Mouse (Mus musculus): ENCODE data around the gene Hirip3. TPM values are rescaled to one million over a fixed set of nuclear protein-coding genes. Genes with fewer than 3 reads are reported as not detected.
"Not testable (repeated sequence)": the region's sequence is repeated elsewhere in the genome, so short reads cannot be mapped to it uniquely, and the experiment has no call there.

The Hirip3 gene
- polyA plus RNA-seq, 1 experiment, result 6.6 TPM

DNA sequence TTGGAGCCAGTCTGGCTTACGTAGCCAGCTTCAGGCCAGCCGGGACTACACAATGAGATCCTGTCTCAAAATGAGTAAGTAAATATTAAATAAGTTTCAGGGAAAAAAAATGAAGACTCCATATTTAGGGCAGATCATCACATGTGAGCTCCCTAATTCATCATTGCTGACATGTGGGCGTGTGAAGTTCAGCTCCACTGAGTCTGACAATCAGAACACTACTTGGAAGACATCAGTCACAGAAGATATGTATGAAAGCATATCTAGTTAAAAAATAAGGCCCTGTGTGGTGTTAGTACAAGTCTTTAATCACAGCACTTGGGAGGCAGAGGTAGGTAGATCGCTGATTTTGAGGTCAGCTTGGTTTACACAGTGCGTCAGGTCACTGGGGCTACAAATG is 25.5 kb downstream of the Hirip3 start:
- Histone ChIP-seq H3K27me3 (replicated peaks; ENCODE audit: control insufficient read depth, insufficient read depth, low read length) (no peaks in the 10 kb centered on the region), H3K36me3 (ENCODE audit: control insufficient read depth, insufficient read depth, low read length) (no peaks in the 10 kb centered on the region; the same call in 1 of the 2 replicates), H3K27ac (ENCODE audit: insufficient read depth, low read depth, low read length) (no peak overlapping the region), H3K4me1 (ENCODE audit: control insufficient read depth, insufficient read depth, low read length) (peaks cover 3% of the 10 kb centered on the region; the same call in 1 of the 2 replicates), H3K4me3 (ENCODE audit: insufficient read depth, low read depth, low read length) (no peak overlapping the region)
- 87% methylated on average over 5 of the region's 5 CpGs for WGBS
- DNase-seq, result no peak
- TF ChIP-seq CTCF (conservative IDR thresholded peaks at IDR 0.05; ENCODE audit: insufficient read depth, insufficient read length, low read depth, low read length) (no peak), POLR2A (IDR thresholded peaks at IDR 0.05; ENCODE audit: low read depth, low read length) (no peak)

DNA sequence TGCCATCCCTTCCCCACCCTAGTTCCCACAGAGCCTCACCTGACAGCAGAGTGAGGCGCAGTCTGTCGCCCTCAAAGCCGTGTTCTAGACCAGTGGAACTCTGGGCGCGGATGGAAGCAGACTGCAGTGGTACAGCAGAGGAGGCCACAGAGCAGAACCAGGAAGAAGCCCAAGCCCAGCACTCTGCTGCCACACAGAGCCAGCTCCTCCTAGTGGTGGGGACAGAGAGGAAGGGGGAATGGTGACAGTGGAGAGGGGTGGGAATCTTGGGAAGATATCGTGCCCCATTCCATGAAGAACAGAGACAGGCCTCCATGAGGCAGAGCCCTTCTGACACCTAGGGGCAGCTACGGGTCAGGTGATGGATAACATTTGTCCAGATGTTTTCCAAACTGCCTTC is 27.1 kb downstream of the Hirip3 start:
- H3K36me3 ChIP-seq (ENCODE audit: control insufficient read depth, insufficient read depth, low read length), result no peaks in the 10 kb centered on the region; the same call in 1 of the 2 replicates
- TF ChIP-seq CTCF (conservative IDR thresholded peaks at IDR 0.05; ENCODE audit: insufficient read depth, insufficient read length, low read depth, low read length) (peak; percentile 60), POLR2A (IDR thresholded peaks at IDR 0.05; ENCODE audit: low read depth, low read length) (no peak)
- no peaks in the 10 kb centered on the region for H3K4me1 ChIP-seq (ENCODE audit: control insufficient read depth, insufficient read depth, low read length)
- DNase-seq, result peak; percentile 58
- 42% methylated on average over 7 of the region's 7 CpGs for WGBS
- H3K27me3 ChIP-seq (replicated peaks; ENCODE audit: control insufficient read depth, insufficient read depth, low read length), result no peaks in the 10 kb centered on the region
- no peak overlapping the region for H3K27ac ChIP-seq (ENCODE audit: insufficient read depth, low read depth, low read length)
- H3K4me3 ChIP-seq (ENCODE audit: insufficient read depth, low read depth, low read length), result no peak overlapping the region

DNA sequence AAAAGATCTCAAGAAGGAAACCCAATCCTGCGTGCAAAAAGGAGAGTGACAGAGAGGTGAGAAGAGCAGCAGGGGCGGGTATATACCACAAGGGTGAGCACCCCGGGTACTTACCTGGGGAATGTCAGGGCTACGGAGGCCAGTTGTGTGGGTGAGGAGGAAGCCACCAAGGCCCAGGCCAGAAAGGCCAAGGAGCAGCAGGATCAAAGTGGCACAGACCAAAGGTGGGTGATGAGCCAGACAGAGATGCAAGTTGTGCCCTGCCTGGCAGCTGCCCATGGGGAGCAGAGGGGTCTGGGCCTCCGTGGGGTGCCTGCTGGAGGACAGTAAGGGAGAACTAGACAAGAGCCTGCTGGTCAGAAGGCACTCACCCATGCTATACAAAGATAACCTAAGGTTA is 35.1 kb downstream of the Hirip3 start:
- 78% methylated on average over 5 of the region's 5 CpGs for WGBS
- TF ChIP-seq CTCF (conservative IDR thresholded peaks at IDR 0.05; ENCODE audit: insufficient read depth, insufficient read length, low read depth, low read length) (no peak), POLR2A (IDR thresholded peaks at IDR 0.05; ENCODE audit: low read depth, low read length) (no peak)
- Histone ChIP-seq H3K27me3 (replicated peaks; ENCODE audit: control insufficient read depth, insufficient read depth, low read length) (no peaks in the 10 kb centered on the region), H3K4me1 (ENCODE audit: control insufficient read depth, insufficient read depth, low read length) (peaks cover 8% of the 10 kb centered on the region; the same call in 1 of the 2 replicates), H3K36me3 (ENCODE audit: control insufficient read depth, insufficient read depth, low read length) (no peaks in the 10 kb centered on the region), H3K27ac (ENCODE audit: insufficient read depth, low read depth, low read length) (peak overlapping the region; percentile 46), H3K4me3 (ENCODE audit: insufficient read depth, low read depth, low read length) (no peak overlapping the region)
- no peak for DNase-seq

DNA sequence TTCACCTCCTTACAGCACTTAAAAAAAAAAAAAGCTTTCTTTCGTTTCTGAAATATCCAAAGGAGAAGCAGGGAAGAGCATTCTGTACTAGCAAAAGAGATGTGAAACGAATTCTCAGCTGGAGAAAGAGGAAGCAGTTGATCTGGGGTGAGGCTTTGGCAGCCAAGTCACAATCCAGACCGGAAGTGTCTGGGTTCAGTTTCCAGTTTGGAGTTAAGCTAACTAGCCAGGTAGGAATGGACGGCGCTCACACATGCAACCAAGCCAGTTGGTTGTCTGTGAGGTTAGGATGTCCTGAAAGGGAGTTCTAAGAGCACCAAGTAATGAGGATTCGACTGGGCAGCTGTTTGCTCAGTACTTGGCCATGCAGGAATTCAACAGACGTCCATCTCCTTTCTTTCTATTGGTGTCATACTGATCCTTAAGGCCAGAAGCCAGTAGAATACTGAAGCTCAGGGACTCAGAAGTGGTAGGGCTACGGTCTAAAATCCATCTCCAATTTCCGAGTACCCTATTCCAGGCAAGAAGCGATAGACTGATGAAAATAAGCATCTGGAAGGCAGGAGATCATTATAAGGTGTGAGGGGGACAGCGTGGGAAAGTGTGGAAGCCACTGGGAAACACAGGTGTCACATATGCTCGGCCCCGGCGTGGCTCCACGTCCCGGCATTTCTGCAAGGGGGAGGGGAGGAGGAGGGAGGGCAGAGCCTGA is 35.8 kb downstream of the Hirip3 start:
- peak; percentile 59 for DNase-seq
- H3K4me3 ChIP-seq (ENCODE audit: insufficient read depth, low read depth, low read length), result peak overlapping the region; percentile 73
- H3K4me1 ChIP-seq (ENCODE audit: control insufficient read depth, insufficient read depth, low read length), result peaks cover 8% of the 10 kb centered on the region; the same call in 1 of the 2 replicates
- TF ChIP-seq CTCF (conservative IDR thresholded peaks at IDR 0.05; ENCODE audit: insufficient read depth, insufficient read length, low read depth, low read length) (no peak), POLR2A (IDR thresholded peaks at IDR 0.05; ENCODE audit: low read depth, low read length) (no peak)
- H3K27ac ChIP-seq (ENCODE audit: insufficient read depth, low read depth, low read length), result peak overlapping the region; percentile 72
- 10% methylated on average over 16 of the region's 16 CpGs for WGBS
- H3K27me3 ChIP-seq (replicated peaks; ENCODE audit: control insufficient read depth, insufficient read depth, low read length), result no peaks in the 10 kb centered on the region
- no peaks in the 10 kb centered on the region for H3K36me3 ChIP-seq (ENCODE audit: control insufficient read depth, insufficient read depth, low read length)

DNA sequence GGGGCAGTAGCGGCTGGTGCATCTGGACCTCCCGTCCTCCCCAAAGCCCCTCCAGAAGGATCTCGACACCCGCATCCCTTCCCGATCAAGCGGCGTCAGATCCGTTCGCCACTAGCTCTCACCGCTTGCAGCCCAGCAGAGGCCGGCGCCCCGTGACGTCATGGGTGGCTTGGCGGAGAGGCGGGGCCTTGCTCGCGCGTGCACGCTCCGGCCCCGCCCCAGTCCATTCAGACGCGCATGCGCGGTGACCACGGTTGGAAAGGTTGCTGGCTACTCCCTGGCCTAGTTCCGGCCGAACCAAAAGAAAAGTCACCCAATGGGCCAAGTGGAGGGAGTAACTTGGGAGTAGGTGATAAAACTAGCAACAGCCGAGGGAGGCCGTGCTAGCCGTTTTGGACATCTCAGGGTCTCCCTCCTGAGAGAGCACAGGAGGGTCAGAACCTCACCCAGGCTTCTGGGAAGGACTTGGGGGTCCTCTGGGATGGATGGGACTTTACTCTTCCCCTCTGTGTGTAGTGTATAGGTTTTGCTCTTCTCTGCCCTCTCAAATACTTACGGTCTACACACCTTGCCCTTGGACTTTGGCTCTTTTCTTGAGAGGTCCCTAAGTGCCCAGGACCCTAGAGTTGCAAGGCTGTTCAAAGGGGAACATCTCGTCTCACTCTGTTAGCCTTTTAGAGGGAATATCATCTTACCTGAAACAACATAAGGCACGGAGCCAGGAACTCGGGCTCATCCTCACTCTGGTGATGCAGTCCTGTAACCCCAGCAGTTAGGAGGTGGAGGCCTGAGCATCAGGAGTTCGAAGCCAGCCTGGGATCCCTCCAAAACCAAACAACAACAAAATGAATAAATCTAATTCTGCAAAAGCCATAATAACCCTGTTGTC is 36.6 kb downstream of the Hirip3 start:
- WGBS, result 8% methylated on average over 37 of the region's 37 CpGs
- Histone ChIP-seq H3K36me3 (ENCODE audit: control insufficient read depth, insufficient read depth, low read length) (no peaks in the 10 kb centered on the region), H3K4me1 (ENCODE audit: control insufficient read depth, insufficient read depth, low read length) (peaks cover 8% of the 10 kb centered on the region; the same call in 1 of the 2 replicates), H3K4me3 (ENCODE audit: insufficient read depth, low read depth, low read length) (peak overlapping the region; percentile 73), H3K27ac (ENCODE audit: insufficient read depth, low read depth, low read length) (peak overlapping the region; percentile 79), H3K27me3 (replicated peaks; ENCODE audit: control insufficient read depth, insufficient read depth, low read length) (no peaks in the 10 kb centered on the region)
- TF ChIP-seq CTCF (conservative IDR thresholded peaks at IDR 0.05; ENCODE audit: insufficient read depth, insufficient read length, low read depth, low read length) (no peak), POLR2A (IDR thresholded peaks at IDR 0.05; ENCODE audit: low read depth, low read length) (peak; percentile 53)
- DNase-seq, result peak; percentile 98

DNA sequence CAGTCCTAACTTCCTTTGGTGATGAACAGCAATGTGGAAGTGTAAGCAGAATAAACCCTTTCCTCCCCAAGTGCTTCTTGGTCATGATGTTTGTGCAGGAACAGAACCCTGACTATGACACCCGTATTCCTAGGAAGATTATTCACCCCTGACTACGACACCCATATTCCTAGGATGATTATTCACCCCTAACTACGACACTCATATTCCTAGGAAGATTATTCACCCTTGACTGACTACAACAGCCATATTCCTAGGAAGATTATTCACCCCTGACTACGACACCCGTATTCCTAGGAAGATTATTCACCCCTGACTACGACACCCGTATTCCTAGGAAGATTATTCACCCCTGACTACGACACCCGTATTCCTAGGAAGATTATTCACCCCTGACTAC is 38.0 kb downstream of the Hirip3 start:
- not testable (repeated sequence) for H3K27ac ChIP-seq (ENCODE audit: insufficient read depth, low read depth, low read length); H3K4me3 ChIP-seq (ENCODE audit: insufficient read depth, low read depth, low read length); H3K36me3 ChIP-seq (ENCODE audit: control insufficient read depth, insufficient read depth, low read length); H3K27me3 ChIP-seq (replicated peaks; ENCODE audit: control insufficient read depth, insufficient read depth, low read length); H3K4me1 ChIP-seq (ENCODE audit: control insufficient read depth, insufficient read depth, low read length); DNase-seq
- 85% methylated on average over 8 of the region's 9 CpGs for WGBS

DNA sequence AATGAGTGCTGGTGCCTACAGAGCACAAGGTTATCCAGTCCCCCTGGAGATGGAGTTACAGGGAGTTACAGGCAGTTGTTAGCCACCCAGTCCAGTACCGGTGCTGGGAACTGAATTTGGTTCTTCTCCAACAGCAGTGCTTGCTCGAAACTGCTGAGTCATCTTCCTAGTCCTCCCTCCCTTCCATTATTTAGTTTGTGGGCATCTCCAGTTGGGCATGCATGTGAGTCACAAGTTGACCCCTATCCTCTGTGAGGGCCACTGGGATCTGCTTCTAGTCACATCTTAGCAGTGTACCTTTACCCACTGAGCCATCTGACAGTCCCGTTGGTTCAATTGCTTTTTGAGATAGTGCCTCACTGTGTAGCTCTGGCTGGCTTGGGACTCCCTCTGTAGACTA is 43.8 kb downstream of the Hirip3 start:
- no peak for TF ChIP-seq CTCF (conservative IDR thresholded peaks at IDR 0.05; ENCODE audit: insufficient read depth, insufficient read length, low read depth, low read length)
- TF ChIP-seq POLR2A (IDR thresholded peaks at IDR 0.05; ENCODE audit: low read depth, low read length), result no peak
- H3K27ac ChIP-seq (ENCODE audit: insufficient read depth, low read depth, low read length), result no peak overlapping the region
- no peaks in the 10 kb centered on the region for H3K4me1 ChIP-seq (ENCODE audit: control insufficient read depth, insufficient read depth, low read length)
- no peak overlapping the region for H3K4me3 ChIP-seq (ENCODE audit: insufficient read depth, low read depth, low read length)
- WGBS, result 65% methylated on average over 3 of the region's 3 CpGs
- H3K27me3 ChIP-seq (replicated peaks; ENCODE audit: control insufficient read depth, insufficient read depth, low read length), result no peaks in the 10 kb centered on the region
- no peak for DNase-seq
- H3K36me3 ChIP-seq (ENCODE audit: control insufficient read depth, insufficient read depth, low read length), result no peaks in the 10 kb centered on the region

Measured in kidney, adult 2 months (tissue).